Mouse (Mus musculus): ENCODE results near the gene Zbtb20.

- TF ChIP-seq CTCF (IDR thresholded peaks at IDR 0.05; ENCODE audit: control insufficient read depth, insufficient read depth, insufficient read length) (no peak), MYOG (IDR thresholded peaks at IDR 0.05; ENCODE audit: control insufficient read depth, extremely low read depth, insufficient read length) (no peak), CEBPB (IDR thresholded peaks at IDR 0.05; ENCODE audit: low read depth) (no peak), USF1 (IDR thresholded peaks at IDR 0.05; ENCODE audit: low read depth) (no peak), MAX (IDR thresholded peaks at IDR 0.05) (no peak)
Observed at GRCm38 (mm10) chr16:43478352-43478751, 602.7 kb downstream of the Zbtb20 start.

Measured in C2C12 (cell line).